Mouse (Mus musculus): Measurements from ENCODE around the gene Lgals7.

DNA sequence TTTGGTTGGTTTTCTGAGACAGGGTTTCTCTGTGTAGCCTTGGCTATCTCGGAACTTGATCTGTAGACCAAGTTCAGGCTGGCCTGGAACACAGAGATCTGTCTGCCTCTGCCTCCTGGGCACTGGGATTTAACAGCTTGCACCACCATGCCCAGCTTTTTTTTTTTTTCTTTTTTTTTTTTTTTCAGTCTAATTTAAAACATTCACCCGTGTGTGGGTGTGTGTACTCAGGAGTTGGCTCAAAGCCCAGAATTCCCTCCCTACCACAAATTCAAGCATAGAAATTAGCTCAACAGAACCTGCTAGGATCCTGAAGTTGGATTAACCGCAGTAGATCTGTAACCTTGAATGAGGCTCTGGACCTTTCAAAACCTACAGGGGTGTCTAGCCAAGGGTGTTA lies 36.3 kb upstream of the Lgals7 start:
- TF ChIP-seq CTCF (IDR thresholded peaks at IDR 0.05; ENCODE audit: borderline replicate concordance, extremely low read depth, insufficient read depth, insufficient read length) (no peak), POLR2A (IDR thresholded peaks at IDR 0.05; ENCODE audit: borderline replicate concordance, extremely low read depth, insufficient read depth, insufficient read length, poor library complexity, severe bottlenecking) (no peak)
